Mouse (Mus musculus): ENCODE measurements around the gene Marc1. TPM values are rescaled to one million over a fixed set of nuclear protein-coding genes. Genes with fewer than 3 reads are reported as not detected.

Gene Marc1
- polyA plus RNA-seq, 1 experiment from 2014 or later = not detected

DNA sequence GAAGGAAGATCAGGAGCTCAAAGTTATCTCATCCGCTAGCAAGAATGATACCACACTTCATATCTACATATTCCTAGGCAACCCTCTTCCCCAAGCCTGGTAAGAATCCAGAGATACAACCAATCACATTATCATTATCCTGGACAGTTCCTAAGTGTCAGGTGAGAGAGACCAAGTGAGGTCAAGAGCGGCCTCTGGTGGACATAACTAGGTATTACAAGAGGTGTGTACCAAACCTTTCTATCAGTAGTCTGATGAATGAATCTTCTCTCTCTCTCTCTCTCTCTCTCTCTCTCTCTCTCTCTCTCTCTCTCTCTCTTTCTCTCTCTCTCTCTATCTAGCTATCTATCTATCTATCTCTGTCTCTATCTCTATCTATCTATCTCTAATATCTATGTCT lies 20.0 kb downstream of the Marc1 start:
- H3K4me1 ChIP-seq (ENCODE audit: control insufficient read depth, insufficient read depth, low read length) = no peaks in the 10 kb centered on the region
- no peak overlapping the region for H3K4me3 ChIP-seq (ENCODE audit: low read depth, low read length)
- 5% methylated on average over 2 of the region's 2 CpGs for WGBS
- DNase-seq (ENCODE audit: low spot score) (peak; percentile 72), ATAC-seq (replicated peaks; ENCODE audit: insufficient number of reproducible peaks, low FRiP score, low TSS enrichment, low read depth) (no peak)
- no peak overlapping the region for H3K4me2 ChIP-seq (ENCODE audit: low read depth, low read length)
- H3K27me3 ChIP-seq (ENCODE audit: control insufficient read depth, insufficient read depth, low read length) = no peaks in the 10 kb centered on the region
- H3K9ac ChIP-seq (replicated peaks; ENCODE audit: low read length) = no peak overlapping the region
- H3K27ac ChIP-seq (replicated peaks; ENCODE audit: low read depth, low read length) = no peak overlapping the region
- no peaks in the 10 kb centered on the region for H3K36me3 ChIP-seq (replicated peaks; ENCODE audit: control insufficient read depth, insufficient read depth, low read depth, low read length)
- H3K9me3 ChIP-seq (replicated peaks; ENCODE audit: control insufficient read depth, low read length) = no peaks in the 10 kb centered on the region

DNA sequence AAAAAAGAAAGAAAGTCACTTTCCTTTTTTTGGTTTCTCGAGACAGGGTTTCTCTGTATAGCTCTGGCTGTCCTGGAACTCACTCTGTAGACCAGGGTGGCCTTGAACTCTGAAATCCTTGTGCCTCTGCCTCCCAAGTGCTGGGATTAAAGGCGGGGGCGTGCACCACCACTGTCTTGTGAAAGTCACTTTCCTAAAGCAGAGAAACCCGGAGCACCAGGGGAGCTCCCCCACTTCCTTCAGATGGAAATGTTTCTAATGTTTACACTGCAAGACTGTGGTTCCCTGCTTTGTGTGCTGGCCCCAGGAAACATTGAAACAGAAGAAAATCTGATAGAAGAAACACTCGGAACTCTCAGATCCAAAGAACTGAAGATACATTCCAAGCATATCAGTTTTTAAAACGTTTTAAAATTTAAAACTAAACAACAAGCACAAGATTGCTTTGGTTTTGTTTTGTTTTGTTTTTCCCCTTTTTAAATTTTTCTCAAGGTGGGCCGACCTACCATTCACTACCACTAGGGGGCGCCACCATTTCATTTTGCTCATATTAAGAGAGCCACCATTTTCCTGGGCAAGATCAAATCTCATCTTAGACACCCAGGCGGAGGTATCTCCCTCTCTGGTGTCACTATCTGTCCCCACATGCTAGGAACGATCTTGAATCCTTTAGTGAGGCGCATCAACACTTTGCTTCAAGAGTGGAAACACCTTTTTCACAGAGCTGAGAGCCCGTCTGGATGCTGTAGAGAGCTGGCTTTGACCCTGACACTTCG lies 24.5 kb downstream of the Marc1 start:
- 70% methylated on average over 13 of the region's 13 CpGs for WGBS
- no peak overlapping the region for H3K27ac ChIP-seq (replicated peaks; ENCODE audit: low read depth, low read length)
- DNase-seq (ENCODE audit: low spot score) (no peak), ATAC-seq (replicated peaks; ENCODE audit: insufficient number of reproducible peaks, low FRiP score, low TSS enrichment, low read depth) (no peak)
- no peak overlapping the region for H3K4me2 ChIP-seq (ENCODE audit: low read depth, low read length)
- no peaks in the 10 kb centered on the region for H3K36me3 ChIP-seq (replicated peaks; ENCODE audit: control insufficient read depth, insufficient read depth, low read depth, low read length)
- no peaks in the 10 kb centered on the region for H3K27me3 ChIP-seq (ENCODE audit: control insufficient read depth, insufficient read depth, low read length)
- no peak overlapping the region for H3K9ac ChIP-seq (replicated peaks; ENCODE audit: low read length)
- no peaks in the 10 kb centered on the region for H3K9me3 ChIP-seq (replicated peaks; ENCODE audit: control insufficient read depth, low read length)
- no peaks in the 10 kb centered on the region for H3K4me1 ChIP-seq (ENCODE audit: control insufficient read depth, insufficient read depth, low read length)
- H3K4me3 ChIP-seq (ENCODE audit: low read depth, low read length) = no peak overlapping the region

DNA sequence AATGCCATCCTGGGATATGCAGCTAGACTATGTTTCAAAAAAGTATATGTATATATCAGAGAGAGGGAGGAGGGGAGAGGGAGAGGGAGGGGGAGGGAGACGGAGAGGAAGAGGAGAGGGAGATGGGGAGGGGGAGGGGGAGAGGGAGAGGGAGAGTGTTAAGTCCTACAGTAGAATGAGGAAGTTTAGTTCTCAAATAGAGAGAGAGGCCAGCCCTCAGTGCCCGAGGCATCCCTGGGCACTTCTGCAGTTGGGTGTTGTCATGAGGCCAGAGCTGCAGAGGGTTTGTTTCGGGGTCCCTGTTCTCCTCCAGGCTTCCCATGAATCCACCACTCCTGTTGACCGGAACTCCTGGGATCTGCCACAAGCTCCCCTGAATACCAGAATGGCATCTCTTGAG lies 27.5 kb downstream of the Marc1 start:
- Histone ChIP-seq H3K9me3 (replicated peaks; ENCODE audit: control insufficient read depth, low read length) (no peaks in the 10 kb centered on the region), H3K27me3 (ENCODE audit: control insufficient read depth, insufficient read depth, low read length) (no peaks in the 10 kb centered on the region), H3K9ac (replicated peaks; ENCODE audit: low read length) (no peak overlapping the region), H3K4me2 (ENCODE audit: low read depth, low read length) (no peak overlapping the region), H3K27ac (replicated peaks; ENCODE audit: low read depth, low read length) (no peak overlapping the region), H3K4me1 (ENCODE audit: control insufficient read depth, insufficient read depth, low read length) (no peaks in the 10 kb centered on the region), H3K36me3 (replicated peaks; ENCODE audit: control insufficient read depth, insufficient read depth, low read depth, low read length) (no peaks in the 10 kb centered on the region), H3K4me3 (ENCODE audit: low read depth, low read length) (no peak overlapping the region)
- no peak for DNase-seq (ENCODE audit: low spot score)
- no peak for ATAC-seq (replicated peaks; ENCODE audit: insufficient number of reproducible peaks, low FRiP score, low TSS enrichment, low read depth)
- 80% methylated on average over 4 of the region's 4 CpGs for WGBS

DNA sequence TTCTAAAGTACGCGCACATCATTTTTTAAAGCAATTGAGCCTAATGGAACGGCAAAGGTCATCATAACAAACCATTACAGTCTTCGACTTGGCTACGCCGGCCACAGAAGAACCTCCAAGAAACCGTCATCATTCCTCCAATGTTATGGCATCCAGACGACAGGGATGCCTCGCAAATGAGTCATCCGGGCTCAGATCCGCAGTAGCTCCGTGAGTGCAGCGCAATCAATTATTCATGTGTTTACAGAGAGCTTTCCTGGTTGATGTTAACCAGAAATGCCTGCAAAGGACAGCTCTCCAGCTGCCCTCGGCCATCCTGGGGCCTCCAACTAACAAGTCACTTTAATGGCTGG lies 29.0 kb downstream of the Marc1 start:
- Histone ChIP-seq H3K4me2 (ENCODE audit: low read depth, low read length) (no peak overlapping the region), H3K4me3 (ENCODE audit: low read depth, low read length) (no peak overlapping the region), H3K9ac (replicated peaks; ENCODE audit: low read length) (no peak overlapping the region), H3K4me1 (ENCODE audit: control insufficient read depth, insufficient read depth, low read length) (no peaks in the 10 kb centered on the region), H3K27ac (replicated peaks; ENCODE audit: low read depth, low read length) (no peak overlapping the region), H3K9me3 (replicated peaks; ENCODE audit: control insufficient read depth, low read length) (no peaks in the 10 kb centered on the region), H3K36me3 (replicated peaks; ENCODE audit: control insufficient read depth, insufficient read depth, low read depth, low read length) (no peaks in the 10 kb centered on the region), H3K27me3 (ENCODE audit: control insufficient read depth, insufficient read depth, low read length) (no peaks in the 10 kb centered on the region)
- ATAC-seq (replicated peaks; ENCODE audit: insufficient number of reproducible peaks, low FRiP score, low TSS enrichment, low read depth) = no peak
- no peak for DNase-seq (ENCODE audit: low spot score)
- WGBS = 74% methylated on average over 14 of the region's 14 CpGs

- DNase-seq (ENCODE audit: low spot score) = no peak
- no peak overlapping the region for H3K27ac ChIP-seq (replicated peaks; ENCODE audit: low read depth, low read length)
- no peak overlapping the region for H3K4me3 ChIP-seq (ENCODE audit: low read depth, low read length)
- 79% methylated on average over 10 of the region's 10 CpGs for WGBS
- H3K27me3 ChIP-seq (ENCODE audit: control insufficient read depth, insufficient read depth, low read length) = no peaks in the 10 kb centered on the region
- H3K9me3 ChIP-seq (replicated peaks; ENCODE audit: control insufficient read depth, low read length) = no peaks in the 10 kb centered on the region
- ATAC-seq (replicated peaks; ENCODE audit: insufficient number of reproducible peaks, low FRiP score, low TSS enrichment, low read depth) = no peak
- no peak overlapping the region for H3K9ac ChIP-seq (replicated peaks; ENCODE audit: low read length)
- no peak overlapping the region for H3K4me2 ChIP-seq (ENCODE audit: low read depth, low read length)
- H3K36me3 ChIP-seq (replicated peaks; ENCODE audit: control insufficient read depth, insufficient read depth, low read depth, low read length) = no peaks in the 10 kb centered on the region
- no peaks in the 10 kb centered on the region for H3K4me1 ChIP-seq (ENCODE audit: control insufficient read depth, insufficient read depth, low read length)
Observed at GRCm38 (mm10) chr1:184781286-184782160, 29.6 kb downstream of the Marc1 start.

DNA sequence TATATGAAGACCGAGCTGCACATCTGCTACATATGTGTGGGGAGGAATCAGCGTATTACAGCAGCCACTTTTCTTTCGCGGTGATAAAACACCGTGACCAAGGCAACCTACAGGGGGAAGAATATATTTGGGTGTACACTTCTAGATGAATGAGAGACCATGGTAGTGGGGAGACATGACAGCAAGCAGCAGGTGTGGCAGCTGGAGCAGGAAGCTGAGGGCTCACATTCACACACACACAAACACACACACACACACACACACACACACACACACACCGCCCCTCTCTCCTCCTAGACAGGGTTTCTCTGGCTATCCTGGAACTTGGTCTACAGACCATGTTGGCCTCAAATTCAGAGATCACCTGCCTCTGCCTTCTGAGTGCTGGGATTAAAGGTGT lies 33.0 kb downstream of the Marc1 start:
- no peaks in the 10 kb centered on the region for H3K27me3 ChIP-seq (ENCODE audit: control insufficient read depth, insufficient read depth, low read length)
- no peak overlapping the region for H3K27ac ChIP-seq (replicated peaks; ENCODE audit: low read depth, low read length)
- H3K4me3 ChIP-seq (ENCODE audit: low read depth, low read length) = no peak overlapping the region
- no peak for ATAC-seq (replicated peaks; ENCODE audit: insufficient number of reproducible peaks, low FRiP score, low TSS enrichment, low read depth)
- no peaks in the 10 kb centered on the region for H3K36me3 ChIP-seq (replicated peaks; ENCODE audit: control insufficient read depth, insufficient read depth, low read depth, low read length)
- no peak overlapping the region for H3K9ac ChIP-seq (replicated peaks; ENCODE audit: low read length)
- WGBS = 91% methylated on average over 6 of the region's 6 CpGs
- no peak overlapping the region for H3K4me2 ChIP-seq (ENCODE audit: low read depth, low read length)
- H3K9me3 ChIP-seq (replicated peaks; ENCODE audit: control insufficient read depth, low read length) = no peaks in the 10 kb centered on the region
- H3K4me1 ChIP-seq (ENCODE audit: control insufficient read depth, insufficient read depth, low read length) = no peaks in the 10 kb centered on the region
- no peak for DNase-seq (ENCODE audit: low spot score)

DNA sequence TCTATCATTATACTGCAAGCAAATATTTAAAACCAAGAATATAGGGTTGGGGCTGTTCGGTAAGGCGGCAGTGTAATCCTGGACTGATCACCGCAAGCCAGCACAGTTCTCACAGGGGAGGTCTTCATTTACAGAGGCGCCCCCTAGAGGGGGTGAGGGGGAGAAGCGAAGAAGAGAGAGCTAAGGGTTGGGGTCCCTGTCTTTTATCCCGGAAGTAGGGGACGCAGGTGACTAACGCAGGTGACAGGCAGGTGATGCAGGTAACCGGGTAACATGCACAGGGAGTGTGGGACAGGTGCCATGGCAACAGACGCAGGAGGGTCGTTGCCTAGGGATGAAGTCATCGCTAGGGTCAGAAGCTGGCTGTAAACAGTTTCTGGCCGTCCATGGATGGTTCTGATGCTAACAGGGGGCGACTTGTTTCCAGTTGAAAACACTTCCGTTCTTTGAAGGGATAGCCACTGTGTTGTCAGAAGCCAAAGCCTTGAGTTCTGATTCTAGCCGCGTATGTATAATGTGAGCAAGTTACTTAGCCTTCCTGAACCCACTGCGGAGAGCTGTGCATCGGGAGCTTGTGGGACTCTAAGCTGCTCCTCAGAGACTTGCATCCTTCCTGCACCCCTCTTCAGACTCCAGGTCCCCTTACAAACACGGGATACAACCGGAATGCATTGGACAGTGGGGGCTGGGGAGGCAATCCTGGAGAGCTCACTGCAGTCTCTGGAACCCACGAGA lies 33.9 kb downstream of the Marc1 start:
- no peak overlapping the region for H3K27ac ChIP-seq (replicated peaks; ENCODE audit: low read depth, low read length)
- no peaks in the 10 kb centered on the region for H3K9me3 ChIP-seq (replicated peaks; ENCODE audit: control insufficient read depth, low read length)
- DNase-seq (ENCODE audit: low spot score) (peak; percentile 23), ATAC-seq (replicated peaks; ENCODE audit: insufficient number of reproducible peaks, low FRiP score, low TSS enrichment, low read depth) (no peak)
- H3K27me3 ChIP-seq (ENCODE audit: control insufficient read depth, insufficient read depth, low read length) = no peaks in the 10 kb centered on the region
- WGBS = 31% methylated on average over 22 of the region's 22 CpGs
- no peak overlapping the region for H3K4me3 ChIP-seq (ENCODE audit: low read depth, low read length)
- H3K4me2 ChIP-seq (ENCODE audit: low read depth, low read length) = no peak overlapping the region
- H3K36me3 ChIP-seq (replicated peaks; ENCODE audit: control insufficient read depth, insufficient read depth, low read depth, low read length) = no peaks in the 10 kb centered on the region
- H3K9ac ChIP-seq (replicated peaks; ENCODE audit: low read length) = no peak overlapping the region
- no peaks in the 10 kb centered on the region for H3K4me1 ChIP-seq (ENCODE audit: control insufficient read depth, insufficient read depth, low read length)

Data from embryonic facial prominence, embryonic 11.5 days (tissue).